In genomic region chr1:39001106-39001505, GRCm38 (mm10) we compare ENCODE assay signal across 8 mouse cellular contexts. TPM values are rescaled to one million over a fixed set of nuclear protein-coding genes. Genes with fewer than 3 reads are reported as not detected.
DNase-seq lines count a peak whose midpoint lies in the region; ATAC-seq and TF ChIP-seq lines count a peak whose summit lies in the region.

No protein-coding gene starts in this region.

- H3K9me3 ChIP-seq in MEL (replicated peaks; ENCODE audit: insufficient read depth, low read length), result no peaks in the 10 kb centered on the region
- no peaks in the 10 kb centered on the region for H3K9me3 ChIP-seq in forebrain, embryonic 12.5 days

- H3K79me2 ChIP-seq in MEL (ENCODE audit: control insufficient read depth, insufficient read depth, low read length, poor library complexity), result no peaks in the 10 kb centered on the region

- WGBS in forebrain, embryonic 12.5 days, result 17% methylated on average over 5 of the region's 5 CpGs

- ATAC-seq in forebrain, embryonic 12.5 days (ENCODE audit: low FRiP score), result 0 out of 2 replicates have a peak, but pooled peaks have one; percentile 49

- H3K36me3 ChIP-seq in MEL (ENCODE audit: control insufficient read depth in 1 of 2, insufficient read depth in 2 of 2, low read length in 2 of 2), result no peaks in the 10 kb centered on the region
- H3K36me3 ChIP-seq in forebrain, embryonic 12.5 days (replicated peaks), result peaks cover 19% of the 10 kb centered on the region

- no peak overlapping the region for H3K4me2 ChIP-seq in forebrain, embryonic 12.5 days

- intact Hi-C loops in heart, postnatal 36 days (cut with DNase I), result loop anchor here (1.0 to 2.0 kb wide), 3 partner anchors 339 to 530 kb away; no protein-coding TSS in a partner anchor

- peak; percentile 72 to 94 (median 74) for TF ChIP-seq CTCF in MEL (IDR thresholded peaks at IDR 0.05 in 2 of 3, conservative IDR thresholded peaks at IDR 0.05 in 1 of 3; ENCODE audit: control insufficient read depth in 1 of 3, insufficient read depth in 1 of 3, low read depth in 2 of 3, low read length in 3 of 3, poor library complexity in 1 of 3, severe bottlenecking in 1 of 3)

- no peaks in the 10 kb centered on the region for H3K4me1 ChIP-seq in MEL (ENCODE audit: control insufficient read depth in 1 of 2, insufficient read depth in 2 of 2, low read length in 2 of 2)
- no peaks in the 10 kb centered on the region; the same call in 1 of the 2 replicates for H3K4me1 ChIP-seq in forebrain, embryonic 12.5 days

- no peak overlapping the region for H3K4me3 ChIP-seq in MEL (ENCODE audit: control insufficient read depth in 1 of 2, insufficient read depth in 1 of 2, low read depth in 2 of 2, low read length in 2 of 2)
- no peak overlapping the region for H3K4me3 ChIP-seq in forebrain, embryonic 12.5 days (replicated peaks)

- no peaks in the 10 kb centered on the region; a peak in 1 of 4 replicates for H3K27me3 ChIP-seq in MEL (ENCODE audit: control insufficient read depth in 1 of 2, insufficient read depth in 2 of 2, low read length in 2 of 2)
- no peaks in the 10 kb centered on the region for H3K27me3 ChIP-seq in forebrain, embryonic 12.5 days

- H3K27ac ChIP-seq in MEL (ENCODE audit: control insufficient read depth, low read depth, low read length), result no peak overlapping the region
- H3K27ac ChIP-seq in forebrain, embryonic 12.5 days, result no peak overlapping the region

- no peak for TF ChIP-seq EP300 in MEL (IDR thresholded peaks at IDR 0.05; ENCODE audit: low read depth in 1 of 2, low read length in 2 of 2)

- no peak for TF ChIP-seq POLR2A in MEL (IDR thresholded peaks at IDR 0.05; ENCODE audit: control insufficient read depth in 1 of 2, insufficient read depth in 1 of 2, low read depth in 1 of 2, low read length in 2 of 2, poor library complexity in 1 of 2)

- TF ChIP-seq RAD21 in MEL (IDR thresholded peaks at IDR 0.05; ENCODE audit: low read depth, low read length), result peak; percentile 96

- DNase-seq in MEL (ENCODE audit: low read depth, low spot score), result peak; percentile 82
- peak; percentile 47 for DNase-seq in c-Kit-positive CD71-positive TER-119-negative erythroid progenitor cells, embryonic 14.5 days (ENCODE audit: low read depth)
- DNase-seq in heart, postnatal 36 days, result peak; percentile 78 to 82
- DNase-seq in layer of hippocampus, adult 8-10 months (ENCODE audit: low spot score in 2 of 2), result peak; percentile 63 to 82
- peak; percentile 63 for DNase-seq in lung, postnatal 25 days (ENCODE audit: low spot score)
- peak; percentile 76 for DNase-seq in retina, postnatal 7 days (ENCODE audit: low read depth, low spot score)
- DNase-seq in urinary bladder, adult 2 months (ENCODE audit: low spot score), result peak; percentile 47

- no peak overlapping the region for H3K9ac ChIP-seq in MEL (ENCODE audit: control insufficient read depth, low read depth, low read length, poor library complexity, severe bottlenecking)
- no peak overlapping the region for H3K9ac ChIP-seq in forebrain, embryonic 12.5 days

TF ChIP-seq in MEL, 35 proteins besides CTCF, POLR2A, EP300 and RAD21:
- TF ChIP-seq SMC3 (IDR thresholded peaks at IDR 0.05; ENCODE audit: low read depth, low read length) (peak; percentile 86), MYC (IDR thresholded peaks at IDR 0.05; ENCODE audit: low read depth, low read length) (no peak), CHD2 (IDR thresholded peaks at IDR 0.05; ENCODE audit: low read length) (no peak), USF1 (IDR thresholded peaks at IDR 0.05; ENCODE audit: low read depth, low read length) (no peak), ZC3H11A (IDR thresholded peaks at IDR 0.05; ENCODE audit: low read depth, low read length) (peak; percentile 81), GABPA (IDR thresholded peaks at IDR 0.05; ENCODE audit: low read depth, low read length) (no peak)

RNA-seq across cellular contexts. Expression of gene Pdcl3, which starts 15.7 kb away (rescaled TPM):
- 44.0 and 52.5 TPM in 2 replicates for total RNA-seq in MEL (2012; rRNA removed)
- polyA plus RNA-seq in MEL (2012; ENCODE audit: insufficient read depth in 1 of 2, insufficient read length in 2 of 2, low read depth in 1 of 2, low replicate concordance in 2 of 2, missing spikeins in 1 of 2), result 100 to 1,000 TPM in 1 of 2 experiments, 10 to 100 TPM in 1; 71.5 to 236 TPM
- 174 and 179 TPM in 2 replicates for polyA plus RNA-seq in forebrain, embryonic 12.5 days (2016; fragmentation: Nextera tagmentation; extraction: Ambion mirVana)
- total RNA-seq in heart, postnatal 36 days (2021), result 10 to 100 TPM; 76.2 to 77.3 TPM
- 10 to 100 TPM; 31.5 to 40.3 (median 35.7) TPM for total RNA-seq in layer of hippocampus, adult 8-10 months (2022)
- 252 and 254 TPM in 2 replicates for polyA plus RNA-seq in urinary bladder, adult 2 months (2012; rRNA removed)
